Mouse (Mus musculus) lung, postnatal 0 days (tissue): Measurements from ENCODE around the gene Rgs7. TPM values are rescaled to one million over a fixed set of nuclear protein-coding genes. Genes with fewer than 3 reads are reported as not detected.

ENCODE experiments used
- ATAC-seq: fragments of 200-750 bp; cut with Nextera tagmentation; 2 replicates; pipeline ENCODE4 v1.8.0; 2017; ENCODE audit warnings: moderate library complexity
- DNase-seq: peaks from one replicate; pipeline ENCODE4 v3.0.0-alpha.2; 2016; ENCODE audit warnings: low spot score
- H3K27ac ChIP-seq: fragments of 300-500 bp; sonication (generic); 2 replicates; pipeline ENCODE4 v1.5.1; 2014; ENCODE audit warnings: antibody characterized with exemption, mild to moderate bottlenecking, low read length, mixed read lengths
- H3K27me3 ChIP-seq: fragments of 300-500 bp; sonication (generic); replicated peaks from 2 replicates; pipeline ENCODE4 v1.6.1; 2014; ENCODE audit warnings: low read length, mixed read lengths; ENCODE audit not compliant: insufficient read depth
- H3K36me3 ChIP-seq: fragments of 300-500 bp; sonication (generic); 2 replicates; pipeline ENCODE4 v1.6.1; 2014; ENCODE audit warnings: low read length, mixed read lengths; ENCODE audit not compliant: insufficient read depth
- H3K4me1 ChIP-seq: fragments of 300-500 bp; sonication (generic); 2 replicates; pipeline ENCODE4 v1.6.1; 2014; ENCODE audit warnings: antibody characterized with exemption, low read depth, low read length, mixed read lengths; ENCODE audit not compliant: insufficient read depth
- H3K4me2 ChIP-seq: fragments of 300-500 bp; sonication (generic); replicated peaks from 2 replicates; pipeline ENCODE4 v1.6.1; 2014; ENCODE audit warnings: low read depth, mild to moderate bottlenecking, low read length, moderate library complexity, mixed read lengths
- H3K4me3 ChIP-seq: fragments of 300-500 bp; sonication (generic); 2 replicates; pipeline ENCODE4 v1.5.1; 2014; ENCODE audit warnings: low read depth, low read length
- H3K9ac ChIP-seq: fragments of 300-500 bp; sonication (generic); replicated peaks from 2 replicates; pipeline ENCODE4 v1.6.1; 2014; ENCODE audit warnings: low read depth, mild to moderate bottlenecking
- H3K9me3 ChIP-seq: fragments of 300-500 bp; sonication (generic); 2 replicates; pipeline ENCODE4 v1.6.1; 2016; ENCODE audit warnings: low read length, mixed read lengths
- CTCF ChIP-seq: IDR thresholded peaks from 2 replicates; pipeline ENCODE4 v1.5.1; 2016; ENCODE audit warnings: antibody characterized with exemption, mild to moderate bottlenecking
- EP300 ChIP-seq: IDR thresholded peaks from 2 replicates; pipeline ENCODE4 v1.6.1; 2016; ENCODE audit warnings: antibody characterized with exemption, mild to moderate bottlenecking, control low read depth
- WGBS: fragments of 180-500 bp; shearing (Covaris S2); extraction: QIAGEN DNeasy Blood & Tissue Kit; methylation state at CpG from one replicate; pipeline ENCODE4 v1.1.7; 2014; 5-methylcytosine and 5-hydroxymethylcytosine counted together
- polyA plus RNA-seq: library from polyadenylated mRNA; unstranded; fragments of >200 nt; fragmentation: Nextera tagmentation; extraction: Ambion mirVana; gene quantifications from 2 replicates; pipeline ENCODE4 v1.2.1, GENCODE M21; 2015

Rgs7 gene
- polyA plus RNA-seq, 1 experiment from 2014 or later, result 0.20 TPM

DNA sequence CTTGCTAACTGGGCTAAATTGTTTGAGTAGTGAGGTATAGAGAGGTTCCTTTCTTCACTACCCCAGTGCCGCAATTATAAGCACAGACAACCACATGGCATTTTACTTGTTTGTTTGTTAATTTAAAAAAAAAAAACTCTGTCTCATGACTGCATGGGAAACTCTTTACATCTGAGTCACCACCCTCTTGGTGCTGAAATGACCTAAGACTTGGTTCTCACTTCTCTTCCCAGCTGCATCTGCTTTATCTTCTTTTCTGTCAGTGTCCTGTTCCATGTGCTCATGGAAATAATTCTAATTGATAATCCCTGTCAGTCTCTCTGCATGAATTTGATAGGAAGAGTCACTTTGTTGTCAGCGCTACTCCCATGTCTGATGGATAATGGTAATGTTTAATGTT, 272.7 kb downstream of the Rgs7 start:
- no peak for ATAC-seq
- TF ChIP-seq CTCF (no peak), EP300 (no peak)
- Histone ChIP-seq H3K4me3 (no peak overlapping the region), H3K4me1 (no peaks in the 10 kb centered on the region), H3K36me3 (no peaks in the 10 kb centered on the region), H3K9me3 (no peaks in the 10 kb centered on the region), H3K4me2 (no peak overlapping the region), H3K27me3 (no peaks in the 10 kb centered on the region), H3K27ac (no peak overlapping the region), H3K9ac (no peak overlapping the region)
- DNase-seq, result no peak
- WGBS, result 62% methylated on average over 2 of the region's 2 CpGs

- ATAC-seq, result no peak
- H3K36me3 ChIP-seq, result no peaks in the 10 kb centered on the region
These were observed 285.3 kb downstream of the Rgs7 start for GRCm38 (mm10) chr1:175207004-175207403.

DNA sequence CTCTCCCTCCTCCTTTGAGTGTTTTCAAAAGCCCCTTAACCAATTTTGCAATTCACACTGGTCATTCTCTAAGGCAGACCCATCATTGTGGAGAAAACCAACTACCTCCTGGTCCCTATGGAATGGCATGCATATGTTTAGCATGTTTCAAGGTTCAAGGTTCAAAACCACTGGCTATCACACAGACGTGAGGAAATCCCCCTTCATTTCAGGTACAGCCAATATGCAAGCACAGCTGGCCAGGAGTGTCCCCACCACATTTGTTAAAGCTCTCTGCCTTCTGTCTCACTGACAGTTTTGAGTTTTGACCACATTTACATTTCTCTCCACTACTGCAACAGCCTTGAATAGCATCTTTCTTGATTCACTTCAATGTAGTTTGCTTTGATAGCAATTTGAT, 286.7 kb downstream of the Rgs7 start:
- no peak overlapping the region for H3K27ac ChIP-seq
- H3K4me3 ChIP-seq, result no peak overlapping the region
- H3K9me3 ChIP-seq, result no peaks in the 10 kb centered on the region
- no peaks in the 10 kb centered on the region for H3K36me3 ChIP-seq
- TF ChIP-seq EP300 (no peak), CTCF (no peak)
- H3K27me3 ChIP-seq, result no peaks in the 10 kb centered on the region
- no peak overlapping the region for H3K9ac ChIP-seq
- H3K4me2 ChIP-seq, result no peak overlapping the region
- DNase-seq (no peak), ATAC-seq (no peak)
- H3K4me1 ChIP-seq, result no peaks in the 10 kb centered on the region
- WGBS, result 47% methylated on average over 1 of the region's 1 CpGs

More at GRCm38 (mm10) chr1:175207004-175207403, 285.3 kb downstream of the Rgs7 start:
- H3K9ac ChIP-seq, result no peak overlapping the region
- 71% methylated on average over 2 of the region's 2 CpGs for WGBS
- no peaks in the 10 kb centered on the region for H3K4me1 ChIP-seq
- DNase-seq, result no peak
- H3K9me3 ChIP-seq, result no peaks in the 10 kb centered on the region
- H3K27me3 ChIP-seq, result no peaks in the 10 kb centered on the region
- no peak overlapping the region for H3K4me2 ChIP-seq
- H3K27ac ChIP-seq, result no peak overlapping the region
- no peak overlapping the region for H3K4me3 ChIP-seq
- TF ChIP-seq CTCF (no peak), EP300 (no peak)

DNA sequence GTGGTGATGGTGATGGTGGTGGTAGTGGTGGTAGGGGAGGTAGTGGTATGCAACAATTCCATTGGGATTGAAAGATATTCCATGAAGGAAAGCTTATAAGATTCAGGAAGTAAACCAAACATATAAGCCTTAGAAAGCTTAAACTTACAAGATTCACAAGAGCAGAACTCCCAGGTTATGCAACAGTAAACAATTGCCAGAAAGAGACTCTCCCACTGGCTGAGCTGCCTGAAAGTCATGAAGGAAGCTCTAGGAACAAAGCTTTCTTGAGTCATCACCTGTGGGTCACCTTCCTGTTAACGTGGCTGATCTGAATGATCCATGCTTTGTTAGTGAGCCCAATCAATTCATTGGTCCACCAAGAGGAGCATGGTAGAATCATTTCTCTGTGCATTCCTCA, 288.8 kb downstream of the Rgs7 start:
- DNase-seq (no peak), ATAC-seq (no peak)
- Histone ChIP-seq H3K4me2 (no peak overlapping the region), H3K27ac (no peak overlapping the region), H3K4me3 (no peak overlapping the region), H3K4me1 (no peaks in the 10 kb centered on the region), H3K36me3 (no peaks in the 10 kb centered on the region), H3K27me3 (no peaks in the 10 kb centered on the region), H3K9ac (no peak overlapping the region), H3K9me3 (no peaks in the 10 kb centered on the region)
- TF ChIP-seq CTCF (no peak), EP300 (no peak)
- 58% methylated on average over 1 of the region's 1 CpGs for WGBS

DNA sequence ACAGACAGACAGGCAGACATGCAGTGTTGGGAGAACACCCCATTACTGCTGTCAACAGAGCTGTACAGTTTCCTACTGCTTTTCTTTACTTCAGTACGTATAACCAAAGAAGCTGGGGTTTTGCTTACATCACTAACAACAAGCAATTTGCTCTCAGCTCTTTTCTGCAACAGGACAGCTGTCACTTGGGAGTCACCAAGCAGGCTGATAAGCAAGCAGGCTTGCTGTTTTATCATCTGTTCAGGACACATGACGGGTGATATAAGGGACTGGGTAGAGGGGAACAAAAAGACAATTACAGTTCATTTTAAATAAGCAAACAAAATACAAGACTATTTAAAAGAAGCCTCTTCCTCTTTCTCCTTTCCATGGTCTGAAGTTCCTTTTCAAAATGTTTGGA, 289.4 kb downstream of the Rgs7 start:
- no peak for TF ChIP-seq CTCF
- TF ChIP-seq EP300, result no peak
- Histone ChIP-seq H3K36me3 (no peaks in the 10 kb centered on the region), H3K4me1 (no peaks in the 10 kb centered on the region), H3K27ac (no peak overlapping the region), H3K9me3 (no peaks in the 10 kb centered on the region), H3K4me3 (no peak overlapping the region), H3K27me3 (no peaks in the 10 kb centered on the region), H3K4me2 (no peak overlapping the region), H3K9ac (no peak overlapping the region)
- ATAC-seq (no peak), DNase-seq (no peak)
- WGBS, result 15% methylated on average over 2 of the region's 2 CpGs

GRCm38 (mm10) chr1:175198881-175199280, 293.4 kb downstream of the Rgs7 start:
- Histone ChIP-seq H3K4me1 (no peaks in the 10 kb centered on the region), H3K36me3 (no peaks in the 10 kb centered on the region), H3K4me3 (no peak overlapping the region), H3K27ac (no peak overlapping the region), H3K9ac (no peak overlapping the region), H3K27me3 (no peaks in the 10 kb centered on the region), H3K9me3 (no peaks in the 10 kb centered on the region), H3K4me2 (no peak overlapping the region)
- DNase-seq, result no peak
- 81% methylated on average over 4 of the region's 4 CpGs for WGBS
- no peak for ATAC-seq
- no peak for TF ChIP-seq CTCF
- TF ChIP-seq EP300, result no peak

DNA sequence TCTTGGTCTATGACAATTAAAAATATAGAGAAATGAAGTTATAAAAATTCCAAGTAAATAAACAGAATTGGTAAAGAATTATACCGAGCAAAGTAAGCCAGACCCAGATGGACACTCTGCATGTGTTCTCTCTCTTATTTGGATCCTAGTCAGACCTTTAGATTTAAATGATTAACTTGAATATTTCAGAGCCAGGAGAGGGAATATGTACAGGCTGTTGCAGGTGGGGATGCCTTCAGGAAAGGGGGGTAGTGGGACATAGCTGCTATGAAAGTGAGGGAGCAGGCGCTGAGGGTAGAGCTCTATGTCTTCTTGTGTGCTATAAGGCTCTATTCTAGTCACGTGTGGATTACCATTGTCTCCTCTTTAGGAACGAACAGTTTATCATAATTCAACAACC, 296.5 kb downstream of the Rgs7 start:
- no peaks in the 10 kb centered on the region for H3K27me3 ChIP-seq
- no peaks in the 10 kb centered on the region for H3K36me3 ChIP-seq
- H3K4me3 ChIP-seq, result no peak overlapping the region
- TF ChIP-seq CTCF (no peak), EP300 (no peak)
- ATAC-seq, result no peak
- H3K9ac ChIP-seq, result no peak overlapping the region
- no peaks in the 10 kb centered on the region for H3K4me1 ChIP-seq
- no peak for DNase-seq
- H3K9me3 ChIP-seq, result no peaks in the 10 kb centered on the region
- H3K27ac ChIP-seq, result no peak overlapping the region
- no peak overlapping the region for H3K4me2 ChIP-seq
- 74% methylated on average over 4 of the region's 4 CpGs for WGBS
